Mouse (Mus musculus) heart, adult 8-10 months (tissue): ENCODE data around the gene Adam12. TPM values are rescaled to one million over a fixed set of nuclear protein-coding genes. Genes with fewer than 3 reads are reported as not detected.

ENCODE experiments used
- DNase-seq: peaks from one replicate; pipeline ENCODE4 v3.0.0; 2022; ENCODE audit warnings: low spot score
- total RNA-seq, 4 experiments: library from RNA; stranded (reverse); gene quantifications; 2 replicates each; pipeline ENCODE4 v1.2.4; 2022

Gene Adam12
- total RNA-seq, 4 experiments from 2014 or later: 0.31 to 0.37 (median 0.34) TPM

DNA sequence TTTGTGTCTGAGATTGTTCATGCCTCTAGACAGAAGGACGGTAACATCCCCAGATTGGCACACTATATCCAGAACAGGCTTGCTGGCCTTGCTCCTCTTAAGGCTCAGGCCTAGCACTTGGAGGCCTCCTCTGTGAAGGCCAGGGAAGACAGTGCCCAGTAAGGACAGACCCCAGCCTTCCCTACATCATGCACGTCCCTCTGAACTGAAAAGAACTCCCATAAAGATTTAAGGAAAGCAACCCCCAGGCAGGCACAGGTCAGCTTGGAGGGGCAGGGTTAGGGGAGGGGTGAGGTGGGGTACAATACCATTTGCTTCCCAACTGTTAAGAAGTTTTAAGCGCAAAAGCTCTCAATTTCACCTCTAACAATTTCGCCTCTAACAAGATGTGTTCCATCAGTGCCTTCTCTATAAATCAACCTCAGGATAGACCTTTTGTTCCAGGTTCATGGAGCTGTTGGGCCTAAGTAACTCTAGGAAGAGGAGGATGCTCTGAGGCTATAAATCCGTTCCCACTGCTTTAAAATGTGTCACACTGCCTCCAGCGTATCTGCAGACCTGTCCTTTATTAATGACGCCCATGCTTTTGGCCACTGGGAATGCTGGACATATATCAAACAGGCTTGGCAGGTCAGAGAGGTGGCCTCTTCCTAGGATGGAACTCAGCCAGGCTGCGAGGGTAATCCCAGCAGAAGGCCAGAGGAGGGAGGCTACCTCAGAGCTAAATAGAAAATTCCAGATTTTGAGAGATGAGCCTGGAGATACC, 150.5 kb downstream of the Adam12 start:
- DNase-seq: no peak

DNA sequence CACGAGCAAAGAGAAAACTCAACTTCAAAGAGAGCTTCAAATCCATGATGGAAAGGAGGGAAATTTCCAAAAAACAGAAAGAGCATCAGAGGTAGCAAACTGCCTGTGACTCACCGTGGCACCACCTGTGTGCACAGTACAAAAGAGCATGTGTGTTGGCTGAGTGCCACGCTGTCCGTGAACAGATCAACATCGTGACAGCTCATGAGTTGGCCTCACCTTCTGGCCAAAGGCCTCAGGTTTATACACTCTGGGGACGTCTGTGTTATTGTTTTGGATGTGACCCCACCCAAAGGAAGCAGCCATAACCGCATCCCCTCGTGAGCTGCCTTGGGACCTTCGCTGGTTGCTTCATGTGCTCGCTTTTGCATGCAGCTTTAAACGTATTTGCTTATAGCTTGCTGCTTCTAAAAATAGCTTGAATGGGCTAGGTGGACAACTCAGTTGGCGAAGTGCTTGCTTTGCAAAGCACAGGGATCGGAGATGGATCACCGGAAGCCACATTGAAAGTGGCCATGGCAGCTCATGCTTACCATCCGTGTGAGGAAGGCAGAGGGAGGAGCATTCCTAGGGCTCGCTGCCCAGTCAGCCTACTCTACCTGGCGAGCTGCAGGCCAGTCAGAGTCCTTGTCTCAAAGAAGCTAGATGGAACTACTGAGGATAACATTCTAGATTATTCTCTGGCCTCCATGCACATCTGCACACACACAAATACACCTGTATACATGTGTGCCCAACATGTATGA, 151.8 kb downstream of the Adam12 start:
- DNase-seq: no peak

DNA sequence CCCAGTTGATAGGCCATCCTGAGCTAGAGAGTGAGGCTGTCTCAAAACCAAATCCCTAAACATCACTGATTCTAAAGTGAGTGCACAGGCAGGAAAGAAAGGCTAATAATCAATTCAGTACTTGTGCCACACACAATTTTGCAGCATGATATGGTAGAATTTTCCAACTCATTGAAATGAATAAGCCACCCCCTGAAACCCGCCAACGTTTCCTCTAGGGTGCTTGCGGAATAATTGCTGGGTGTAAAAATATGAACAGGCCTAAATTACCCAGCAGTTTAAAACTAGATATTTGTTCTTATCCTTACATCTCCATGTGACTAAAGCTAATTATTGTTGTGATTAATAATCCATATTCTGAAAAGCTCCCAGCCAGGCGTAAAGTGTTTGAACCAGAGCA, 154.3 kb downstream of the Adam12 start:
- DNase-seq: no peak

DNA sequence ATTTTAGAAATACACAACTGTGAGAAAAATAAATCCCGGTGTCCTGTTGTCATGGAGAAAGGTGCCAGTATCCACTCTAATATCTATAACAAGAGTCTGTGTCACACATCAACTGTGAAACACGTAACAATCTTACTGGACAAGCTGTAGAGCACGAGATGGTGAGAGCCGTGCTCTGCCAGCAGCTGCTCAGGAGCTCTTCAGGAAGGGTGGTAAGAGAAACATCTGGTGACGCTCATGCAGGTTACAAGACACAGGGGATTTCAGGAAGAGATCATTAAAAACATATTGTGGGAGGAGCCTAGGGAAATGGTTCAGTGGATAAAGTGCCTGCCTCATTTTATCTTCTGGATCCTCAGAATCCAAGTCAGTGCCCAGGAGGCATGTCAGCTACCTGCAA, 158.9 kb downstream of the Adam12 start:
- DNase-seq: no peak

DNA sequence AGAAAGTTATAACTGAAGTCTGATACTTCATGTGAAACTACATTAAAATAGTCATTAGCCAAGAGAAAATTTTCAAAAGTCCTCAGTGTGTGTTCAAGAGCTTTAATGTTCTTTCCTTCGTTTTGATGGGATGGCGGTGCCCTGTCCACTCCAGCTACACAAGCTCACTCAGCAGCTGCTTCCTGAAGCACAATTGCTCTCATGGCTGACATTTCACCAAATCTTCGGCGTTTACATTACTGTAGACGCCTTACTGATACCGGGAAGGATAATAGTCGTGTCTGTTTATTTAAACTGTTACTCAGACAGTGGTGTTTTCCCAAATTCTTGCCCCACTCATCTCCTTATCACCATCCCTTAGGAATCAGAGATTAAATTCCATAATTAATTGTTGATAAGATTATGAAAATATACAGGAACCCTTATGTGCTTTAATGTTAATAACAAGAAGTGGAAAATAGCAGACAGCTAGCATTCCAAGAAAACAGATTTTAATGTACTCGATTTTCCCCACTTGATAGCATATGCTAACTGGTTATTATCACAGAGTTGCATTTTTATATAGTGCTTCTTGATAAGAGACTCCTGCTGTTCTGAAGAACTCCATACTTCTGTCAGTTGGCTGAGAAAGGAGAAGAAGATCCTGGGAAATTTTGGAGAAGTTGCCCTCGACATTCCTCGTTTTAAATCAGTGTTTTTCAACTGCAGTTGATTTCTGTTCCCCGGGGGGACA, 160.6 kb downstream of the Adam12 start:
- DNase-seq: no peak

DNA sequence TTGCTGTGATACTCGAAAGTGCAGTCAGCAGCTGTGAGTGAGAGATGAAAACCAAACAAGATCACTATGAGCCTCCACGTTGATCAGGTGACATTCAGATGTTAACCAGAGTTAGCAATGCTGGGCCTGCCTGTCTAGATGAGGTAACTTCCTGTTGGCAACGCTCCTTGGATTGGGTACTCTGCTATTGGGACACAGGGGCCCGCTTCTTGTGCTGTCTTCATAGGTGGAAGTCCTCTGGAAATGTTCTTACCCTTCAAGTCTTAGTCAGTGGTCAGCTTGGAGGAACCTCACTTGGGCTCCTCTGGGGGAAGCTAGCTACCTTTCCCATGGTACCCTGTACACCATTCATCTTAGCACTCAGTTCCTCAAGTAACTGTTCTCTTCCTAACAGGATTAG, 169.3 kb downstream of the Adam12 start:
- no peak for DNase-seq

DNA sequence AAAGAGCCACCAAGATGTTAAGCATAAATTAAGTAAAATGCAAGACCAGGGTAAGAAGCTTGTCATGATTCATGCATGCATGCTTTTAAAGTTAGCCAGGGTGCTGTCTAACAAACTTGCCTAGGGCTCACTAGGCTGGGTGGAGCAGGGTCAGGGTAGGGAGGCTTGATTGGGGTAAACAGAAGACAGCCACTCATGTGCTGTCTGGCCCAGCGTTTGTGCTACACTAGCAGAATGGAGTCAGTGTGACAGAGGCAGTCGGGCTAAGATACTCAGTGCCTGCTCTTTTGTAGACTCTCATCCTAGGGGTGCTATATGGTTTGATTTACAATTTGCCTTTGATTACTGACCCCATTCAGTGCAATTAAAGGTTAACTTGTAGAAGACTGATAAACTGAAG, 179.5 kb downstream of the Adam12 start:
- DNase-seq: no peak

DNA sequence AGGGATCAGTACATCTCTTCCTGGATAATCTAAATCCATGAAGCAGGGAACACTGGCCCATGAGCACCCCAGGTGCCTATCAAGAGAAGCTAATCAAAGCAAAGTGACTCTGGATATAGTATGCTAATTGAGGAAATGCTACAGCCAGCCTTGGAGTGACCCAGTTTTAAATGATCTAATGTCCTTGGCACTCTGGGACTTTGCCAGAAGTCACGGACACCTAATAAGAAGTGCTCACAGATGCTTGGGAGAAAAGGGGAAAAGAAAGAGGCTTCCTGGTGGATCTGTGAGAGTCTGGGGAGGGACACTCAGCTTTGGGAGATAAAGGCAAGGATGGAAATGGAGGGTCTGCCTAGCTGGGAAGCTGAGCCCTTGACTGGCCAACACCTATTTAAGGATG, 181.6 kb downstream of the Adam12 start:
- no peak for DNase-seq

DNA sequence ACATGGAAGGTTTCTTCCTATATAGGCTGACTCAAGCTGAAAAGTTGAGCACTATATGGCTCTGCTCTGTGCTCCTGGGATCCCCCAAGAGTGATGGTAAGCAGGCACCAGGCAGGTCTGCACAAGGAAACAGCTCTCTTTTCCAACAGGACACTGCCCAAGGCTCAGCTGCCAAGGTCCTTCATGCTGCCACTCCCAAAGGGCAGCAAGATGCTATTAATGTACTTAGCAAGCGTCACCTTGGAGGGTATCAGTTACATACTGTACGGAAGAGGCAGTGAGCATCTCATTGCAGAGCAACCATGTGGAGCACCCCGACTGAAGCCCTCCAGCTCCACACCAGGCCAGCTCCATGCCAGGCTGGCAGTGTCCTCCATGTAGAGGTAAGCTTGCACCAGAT, 185.6 kb downstream of the Adam12 start:
- DNase-seq: no peak

DNA sequence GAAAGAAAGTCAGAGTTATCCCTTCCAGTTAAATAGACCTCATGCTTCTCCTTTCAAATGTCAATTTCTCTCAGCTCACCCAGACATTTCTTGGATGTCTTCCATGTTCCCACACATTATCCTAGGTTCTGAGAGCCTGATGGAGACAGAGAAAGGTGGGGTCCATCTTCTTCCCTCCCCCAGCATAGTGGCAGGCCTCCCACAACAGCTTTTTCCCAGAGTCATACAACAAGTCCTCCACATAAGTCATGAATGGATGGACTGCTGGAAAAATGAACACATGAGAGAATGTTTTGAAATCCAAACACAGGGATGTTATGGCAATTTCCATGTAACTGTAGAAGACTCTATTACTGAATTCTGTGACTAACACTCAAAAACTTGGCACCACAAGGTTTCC, 188.4 kb downstream of the Adam12 start:
- DNase-seq: no peak

DNA sequence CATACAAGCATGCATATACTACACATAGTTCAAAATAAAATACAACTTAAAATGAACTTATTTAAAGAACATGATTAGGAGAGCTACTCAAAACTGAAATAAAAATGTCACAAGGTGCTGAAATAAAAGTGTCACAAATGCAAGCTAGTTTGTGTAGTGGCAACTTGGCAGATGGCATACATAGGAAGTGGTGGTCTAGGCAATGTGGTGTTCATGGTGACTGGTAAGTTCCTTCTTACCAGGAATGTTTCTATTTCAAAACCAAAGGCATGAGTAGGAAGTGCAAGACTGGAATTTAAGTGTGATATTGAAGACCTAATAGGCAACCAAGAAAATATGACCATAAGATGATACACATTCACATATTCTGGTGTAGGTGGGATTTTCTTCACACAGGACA, 189.3 kb downstream of the Adam12 start:
- DNase-seq: no peak

DNA sequence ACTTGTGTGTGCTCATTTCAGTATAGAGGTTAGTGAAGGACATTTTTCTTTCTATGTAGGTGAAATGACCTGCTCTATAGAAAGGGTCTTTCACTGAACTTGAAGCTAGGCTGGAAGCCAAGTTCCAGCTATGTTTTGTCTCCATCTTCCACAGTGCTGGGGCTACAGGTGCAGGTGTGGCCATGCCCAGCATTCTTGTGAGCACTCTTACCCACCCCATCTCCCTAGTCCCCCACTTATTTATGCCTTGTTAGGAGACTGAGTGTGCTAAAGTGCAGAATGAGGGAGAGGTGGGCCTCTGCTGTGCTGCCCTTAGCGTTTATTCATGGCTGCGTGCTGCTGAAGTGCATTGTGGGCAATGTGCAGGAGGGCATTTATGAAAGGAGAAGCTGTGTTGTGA, 198.0 kb downstream of the Adam12 start:
- no peak for DNase-seq

DNA sequence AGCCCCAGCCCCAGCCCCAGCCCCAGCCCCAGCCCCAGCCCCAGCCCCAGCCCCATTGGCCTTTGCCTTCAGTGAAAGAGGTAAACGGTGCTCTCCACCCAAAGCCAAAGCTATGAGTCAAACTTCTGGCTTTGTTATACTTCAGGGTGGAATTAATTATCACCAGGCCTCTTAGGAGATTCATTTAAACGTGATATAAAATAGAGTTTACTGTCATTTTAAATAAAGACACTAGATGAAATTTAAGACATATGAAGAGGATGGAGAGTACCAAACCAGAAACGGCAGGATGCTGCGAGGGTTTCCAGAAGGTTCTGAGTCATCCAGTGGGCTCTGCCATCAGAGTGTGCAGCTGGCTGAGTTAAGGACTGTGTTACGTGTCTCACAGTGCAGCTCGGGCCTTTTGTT, 199.0 kb downstream of the Adam12 start:
- DNase-seq: no peak

DNA sequence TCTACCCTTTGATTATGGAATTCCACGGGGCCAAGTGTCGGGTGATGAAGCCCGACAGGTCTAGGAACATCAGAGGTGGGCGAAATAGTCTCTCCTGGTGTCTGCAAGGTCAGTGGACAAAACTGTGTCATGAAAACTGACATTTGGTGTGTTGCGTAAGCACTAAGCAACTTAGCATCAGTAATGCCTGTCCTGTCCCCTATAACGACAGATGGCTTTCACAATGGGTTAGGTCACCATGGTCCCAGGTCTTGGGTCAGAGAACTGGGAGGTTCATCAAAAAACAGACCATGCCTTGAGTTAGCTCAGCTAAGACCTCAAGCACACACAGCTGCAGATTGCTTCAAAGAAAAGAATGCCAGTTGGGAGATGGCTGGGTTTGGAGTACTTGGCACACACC, 200.2 kb downstream of the Adam12 start:
- no peak for DNase-seq

DNA sequence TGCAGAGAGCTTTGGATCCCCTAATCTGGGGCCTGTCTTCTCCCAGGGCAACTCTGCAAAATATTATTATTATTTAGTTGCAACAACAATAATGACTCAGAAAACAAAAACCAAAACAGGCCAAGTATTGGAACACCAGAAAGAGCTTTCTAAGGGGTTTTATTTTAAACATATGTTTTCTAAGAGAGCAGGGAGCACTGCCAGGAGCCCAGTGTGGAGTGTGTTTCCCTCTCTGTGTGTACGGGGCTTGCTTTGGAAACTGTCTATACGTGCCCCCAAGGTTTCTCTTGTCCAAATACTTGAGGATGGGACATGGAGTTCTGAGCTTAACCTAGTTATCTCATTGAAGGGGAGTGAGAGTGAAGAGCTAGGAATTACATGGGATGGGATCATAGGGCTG, 200.7 kb downstream of the Adam12 start:
- no peak for DNase-seq

DNA sequence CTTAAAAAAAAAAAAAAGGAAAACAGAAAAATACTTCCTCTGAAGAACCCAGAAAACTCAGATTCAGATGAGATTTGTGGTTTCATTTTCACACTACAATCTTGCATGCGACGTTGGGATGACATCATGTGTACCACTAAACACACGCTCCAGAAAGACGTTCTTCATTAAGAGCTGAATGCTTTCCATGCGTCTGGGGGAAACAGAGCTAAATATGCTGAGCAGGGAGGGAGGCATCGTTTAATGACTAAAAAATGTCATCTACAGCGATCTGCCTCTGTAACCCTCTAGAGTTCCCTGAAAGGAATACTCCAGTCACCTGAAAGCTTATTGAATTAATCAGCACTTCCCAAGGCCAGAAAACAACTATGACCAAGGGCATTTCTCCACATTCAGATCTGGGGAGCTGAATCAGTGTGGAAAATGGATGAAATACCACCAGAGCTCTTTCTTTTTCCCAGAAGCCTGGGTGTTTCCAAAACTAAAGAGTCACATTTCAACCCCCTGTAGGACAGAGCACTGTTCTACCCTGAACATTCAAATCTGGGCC, 203.6 kb downstream of the Adam12 start:
- no peak for DNase-seq

DNA sequence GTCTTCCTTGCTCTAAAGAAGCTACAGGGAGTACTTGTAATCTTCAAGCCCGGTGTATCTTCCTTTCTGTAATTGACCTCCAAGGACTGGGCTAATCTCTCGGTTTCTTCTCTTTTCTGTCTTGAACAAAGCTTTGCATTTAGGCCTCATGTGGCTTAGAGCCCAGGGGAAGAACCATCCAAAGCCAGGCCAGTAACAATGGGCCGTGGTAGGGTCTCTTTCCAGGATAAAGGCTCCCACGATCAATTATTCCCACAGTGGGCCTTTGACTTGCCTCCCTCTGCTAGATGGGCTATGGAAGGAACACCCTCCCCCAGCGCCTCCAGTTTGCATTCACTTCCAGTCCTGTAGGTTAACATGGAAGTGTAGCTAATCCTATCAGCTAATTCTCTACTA, 204.9 kb downstream of the Adam12 start:
- no peak for DNase-seq

DNA sequence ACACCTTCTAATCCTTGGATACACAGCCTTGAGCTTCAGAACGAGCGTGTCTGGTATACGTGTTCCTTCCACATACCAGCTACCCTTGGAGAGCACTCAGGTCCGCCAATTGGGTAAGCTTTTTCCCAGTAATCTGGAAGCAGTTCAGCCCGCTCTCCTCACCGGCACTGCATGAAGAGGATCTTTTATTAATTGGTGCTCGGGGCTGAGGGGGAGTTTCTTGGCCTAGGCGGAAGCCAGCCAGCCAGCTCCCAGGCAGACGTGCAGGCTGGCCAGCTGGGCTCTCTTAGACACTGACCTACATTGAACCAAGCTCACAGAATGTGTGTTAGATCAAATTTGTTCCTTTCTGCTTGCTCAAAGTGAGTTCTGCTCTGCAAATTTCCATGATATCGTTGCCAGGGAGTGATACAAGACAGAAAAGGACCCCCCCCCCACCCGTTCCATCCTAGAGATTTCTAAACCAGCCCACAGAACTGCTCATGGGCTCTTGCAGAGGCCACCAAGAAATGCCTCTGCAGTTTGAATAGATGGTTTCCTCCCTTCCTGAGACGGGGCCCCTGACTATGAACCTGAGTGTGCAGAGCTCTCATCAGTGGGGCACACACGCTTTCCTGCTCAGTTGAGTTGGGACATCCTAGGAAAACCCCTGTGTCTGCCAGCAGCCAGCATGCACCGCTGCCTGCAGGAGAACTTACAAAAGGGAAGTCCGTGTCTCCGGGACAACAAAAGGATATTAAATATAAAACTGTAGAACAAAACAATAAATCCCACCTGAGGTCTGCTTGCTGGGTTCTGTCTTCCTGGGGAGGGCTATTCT, 205.5 kb downstream of the Adam12 start:
- DNase-seq: peak; percentile 38

DNA sequence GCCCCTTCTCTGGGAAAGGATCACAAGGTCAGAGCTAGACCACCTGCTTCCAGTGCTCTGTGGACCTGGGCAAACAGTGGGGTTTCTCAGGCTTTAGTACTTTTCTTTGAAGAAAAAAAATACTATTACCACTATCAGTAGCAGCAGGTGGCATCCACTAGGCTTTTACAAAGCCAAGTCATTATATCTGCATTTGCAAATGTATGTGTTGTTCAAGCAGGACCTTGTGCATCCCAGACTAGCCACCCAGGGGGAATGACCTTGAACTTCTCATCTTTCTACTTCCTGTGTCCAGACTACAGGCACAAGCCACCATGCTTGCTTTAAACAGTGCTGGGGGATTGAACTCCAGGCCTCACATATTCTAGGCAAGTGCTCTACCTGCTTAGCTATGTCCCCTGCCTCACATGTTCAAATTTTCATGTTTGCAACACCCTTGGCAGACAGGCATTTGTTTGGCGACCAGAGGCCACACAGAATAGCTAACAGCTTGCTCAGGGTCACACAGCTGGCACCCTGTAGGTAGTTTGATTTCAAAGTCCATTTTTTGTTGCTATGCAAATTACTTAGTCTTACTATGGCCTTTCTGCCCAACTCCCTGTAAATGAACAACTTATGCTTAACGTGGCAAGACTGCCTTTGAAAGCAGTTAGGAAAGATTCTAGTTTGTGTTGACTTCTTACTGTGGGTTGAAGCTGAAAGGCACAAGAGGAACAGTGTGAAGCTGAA, 209.6 kb downstream of the Adam12 start:
- no peak for DNase-seq

DNA sequence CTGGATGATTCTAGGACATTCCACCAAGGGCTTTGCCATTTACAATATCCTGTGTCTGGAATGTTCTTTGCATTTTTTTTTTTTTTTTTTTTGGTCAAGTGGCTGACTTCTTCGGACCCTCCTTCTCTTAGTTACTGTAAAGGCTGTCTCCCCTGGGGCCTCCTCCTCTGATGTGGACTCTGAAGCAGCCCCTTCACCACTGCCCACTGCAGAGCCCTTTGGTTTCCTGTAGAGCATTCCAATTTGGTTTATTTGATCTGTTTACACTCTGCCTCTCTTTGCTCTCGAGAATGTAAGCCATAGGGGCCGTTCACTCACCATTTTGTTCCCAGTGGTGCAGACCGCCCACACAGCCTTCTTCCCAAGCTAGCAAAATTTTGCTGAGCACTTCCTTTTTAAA, 216.7 kb downstream of the Adam12 start:
- DNase-seq: no peak

DNA sequence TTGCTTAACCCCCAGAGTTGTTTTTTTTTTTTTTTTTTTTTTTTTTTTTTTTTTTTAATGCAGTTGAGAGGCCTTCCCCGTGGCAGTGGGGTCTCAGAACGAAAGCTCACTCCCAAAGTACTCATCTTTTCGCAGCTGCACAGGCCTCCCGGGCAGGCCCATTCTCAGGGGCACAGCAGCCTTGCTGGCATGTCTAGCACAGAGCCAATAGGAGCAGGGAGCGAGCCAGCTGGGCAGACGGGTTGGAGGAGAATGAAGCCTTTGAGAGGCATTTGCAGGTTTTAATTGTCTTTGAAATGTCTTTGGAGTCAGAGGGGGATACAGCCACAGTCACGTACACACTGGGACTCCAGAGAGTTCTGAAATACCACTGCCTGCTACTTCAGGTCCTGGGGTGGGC, 217.2 kb downstream of the Adam12 start:
- DNase-seq: no peak
